Mouse (Mus musculus) G1E (cell line): ENCODE measurements at regions not wholly inside any gene's neighbourhood (a gene's known extent, or its start where the extent isn't known, plus 50 kb on each side); places are given as distances from the start of the nearest gene placed in this dataset.

Experiments
- ATAC-seq: 2 replicates; pipeline ENCODE4 v1.8.0; 2016; ENCODE audit warnings: mild to moderate bottlenecking; ENCODE audit not compliant: insufficient number of reproducible peaks, poor library complexity, low FRiP score, severe bottlenecking; ENCODE audit errors: extremely low read depth
- DNase-seq: peaks from one replicate; pipeline ENCODE4 v3.0.0; 2012; ENCODE audit warnings: low spot score
- H3K27me3 ChIP-seq: 2 replicates; pipeline ENCODE4 v1.6.1; 2012; ENCODE audit warnings: mild to moderate bottlenecking, low read length, inconsistent platforms; ENCODE audit not compliant: insufficient read depth
- H3K36me3 ChIP-seq: replicated peaks from 2 replicates; pipeline ENCODE3; 2012; ENCODE audit warnings: mild to moderate bottlenecking, inconsistent platforms
- H3K4me1 ChIP-seq: 2 replicates; pipeline ENCODE4 v1.6.1; 2012; ENCODE audit warnings: low read depth, low read length, inconsistent platforms, mixed read lengths; ENCODE audit not compliant: insufficient read depth
- H3K4me3 ChIP-seq: 2 replicates; pipeline ENCODE4 v1.5.1; 2012; ENCODE audit warnings: low read depth, mild to moderate bottlenecking, inconsistent platforms, low read length, moderate library complexity, mixed read lengths
- H3K9me3 ChIP-seq: replicated peaks from 2 replicates; pipeline ENCODE4 v1.6.1; 2012; ENCODE audit warnings: inconsistent platforms
- CTCF ChIP-seq: IDR thresholded peaks from 2 replicates; pipeline ENCODE4 v1.5.1; 2012; ENCODE audit warnings: low read depth, low read length, inconsistent platforms, mixed read lengths
- GATA1 ChIP-seq: IDR thresholded peaks from 2 replicates; pipeline ENCODE4 v1.6.1; 2012; ENCODE audit warnings: borderline replicate concordance, low read length, inconsistent platforms, mixed read lengths
- GATA2 ChIP-seq: IDR thresholded peaks from 2 replicates; pipeline ENCODE4 v1.6.1; 2012; ENCODE audit warnings: low read depth, low read length, inconsistent platforms, borderline replicate concordance
- POLR2AphosphoS5 ChIP-seq: IDR thresholded peaks from 2 replicates; pipeline ENCODE4 v1.6.1; 2012; ENCODE audit warnings: low read depth, low read length, inconsistent platforms; ENCODE audit not compliant: insufficient replicate concordance
- TAL1 ChIP-seq: conservative IDR thresholded peaks from 2 replicates; pipeline ENCODE4 v1.6.1; 2012; ENCODE audit warnings: low read depth, low read length, inconsistent platforms, mixed read lengths

DNA sequence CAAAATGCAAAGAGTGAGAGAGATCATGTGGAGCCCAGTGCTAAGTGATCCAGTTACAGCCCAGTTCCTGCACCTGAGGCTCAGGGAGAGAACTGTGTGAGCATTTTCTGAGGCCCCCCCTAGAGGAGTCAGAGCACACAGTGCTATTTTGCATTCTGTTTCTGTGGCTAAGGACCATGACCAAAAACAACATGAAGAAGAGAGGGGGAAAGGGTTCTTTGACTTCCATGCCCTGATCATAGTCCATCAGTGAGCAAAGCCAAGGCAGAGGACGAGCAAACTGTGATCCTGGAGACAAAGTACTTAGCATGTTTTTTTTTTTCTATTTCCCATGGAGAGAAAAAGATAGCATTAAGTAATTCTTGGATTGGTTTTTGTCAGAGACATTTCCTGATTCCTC, 314.5 kb upstream of the Fam241a start:
- Histone ChIP-seq H3K9me3 (no peaks in the 10 kb centered on the region), H3K4me3 (no peak overlapping the region), H3K4me1 (no peaks in the 10 kb centered on the region), H3K36me3 (no peaks in the 10 kb centered on the region), H3K27me3 (no peaks in the 10 kb centered on the region)
- TF ChIP-seq GATA1 (no peak), CTCF (no peak), POLR2AphosphoS5 (no peak), TAL1 (no peak), GATA2 (no peak)
- DNase-seq (no peak), ATAC-seq (no peak)

GRCm38 (mm10) chr3:128206948-128207347, 310.8 kb upstream of the Fam241a start:
- Histone ChIP-seq H3K4me1 (no peaks in the 10 kb centered on the region), H3K27me3 (no peaks in the 10 kb centered on the region), H3K4me3 (no peak overlapping the region), H3K36me3 (no peaks in the 10 kb centered on the region), H3K9me3 (no peaks in the 10 kb centered on the region)
- ATAC-seq = no peak
- no peak for DNase-seq
- TF ChIP-seq GATA1 (no peak), GATA2 (no peak), TAL1 (no peak), POLR2AphosphoS5 (no peak), CTCF (no peak)

- DNase-seq = no peak
- Histone ChIP-seq H3K9me3 (no peaks in the 10 kb centered on the region), H3K4me3 (no peak overlapping the region), H3K4me1 (no peaks in the 10 kb centered on the region), H3K36me3 (no peaks in the 10 kb centered on the region), H3K27me3 (no peaks in the 10 kb centered on the region)
- TF ChIP-seq GATA2 = no peak
- TF ChIP-seq TAL1 = no peak
- TF ChIP-seq CTCF = no peak
- TF ChIP-seq POLR2AphosphoS5 = no peak
- no peak for TF ChIP-seq GATA1
- no peak for ATAC-seq
Measured at GRCm38 (mm10) chr3:128206483-128206882, 310.4 kb upstream of the Fam241a start.

GRCm38 (mm10) chr3:128200574-128201235, 304.6 kb upstream of the Fam241a start:
- Histone ChIP-seq H3K9me3 (no peaks in the 10 kb centered on the region), H3K4me3 (no peak overlapping the region), H3K4me1 (no peaks in the 10 kb centered on the region), H3K36me3 (no peaks in the 10 kb centered on the region), H3K27me3 (no peaks in the 10 kb centered on the region)
- no peak for TF ChIP-seq GATA2
- TF ChIP-seq POLR2AphosphoS5 = no peak
- DNase-seq (no peak), ATAC-seq (no peak)

GRCm38 (mm10) chr3:128199466-128199865, 303.3 kb upstream of the Fam241a start:
- Histone ChIP-seq H3K4me3 (no peak overlapping the region), H3K36me3 (no peaks in the 10 kb centered on the region), H3K9me3 (no peaks in the 10 kb centered on the region), H3K27me3 (no peaks in the 10 kb centered on the region), H3K4me1 (no peaks in the 10 kb centered on the region)
- TF ChIP-seq GATA2 (no peak), TAL1 (no peak)
- ATAC-seq (no peak), DNase-seq (no peak)

- Histone ChIP-seq H3K9me3 (no peaks in the 10 kb centered on the region), H3K36me3 (no peaks in the 10 kb centered on the region), H3K27me3 (no peaks in the 10 kb centered on the region), H3K4me3 (no peak overlapping the region), H3K4me1 (no peaks in the 10 kb centered on the region)
- DNase-seq = no peak
- no peak for ATAC-seq
- no peak for TF ChIP-seq POLR2AphosphoS5
- no peak for TF ChIP-seq CTCF
- no peak for TF ChIP-seq GATA1
- no peak for TF ChIP-seq TAL1
- no peak for TF ChIP-seq GATA2
Measured at GRCm38 (mm10) chr3:128192046-128192800, 296.1 kb upstream of the Fam241a start.
